ENCODE assay signal across 33 mouse cellular contexts in the genomic region with DNA sequence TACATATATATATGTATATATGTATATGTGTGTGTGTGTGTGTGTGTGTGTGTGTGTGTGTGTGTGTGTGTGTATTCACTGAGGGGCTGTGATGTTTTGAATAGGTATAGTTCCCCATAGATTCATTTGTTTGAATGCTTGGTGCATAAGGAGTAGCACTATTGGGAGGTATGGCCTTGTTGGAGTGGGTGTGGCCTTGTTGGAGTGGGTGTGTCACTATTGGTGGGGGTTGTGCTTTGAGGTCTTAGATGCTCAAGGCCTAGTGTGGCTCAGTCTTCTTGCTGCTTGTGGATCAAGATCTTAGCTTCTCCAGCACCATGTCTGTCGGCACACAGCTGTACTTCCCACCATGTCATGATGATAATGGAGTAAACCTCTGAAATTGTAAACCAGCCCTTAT.
"Had no signal": no experiment of that assay in that cellular context is flagged by ENCODE, and none has a peak within 500 bp of the region (broad histone marks: within the 10 kb centered on the region; RNA-seq: fewer than 3 reads in every experiment).

No protein-coding gene starts in this region.

- DNase-seq: heart, postnatal 14 days; heart, postnatal 36 days; kidney, adult 11 months; kidney, adult 18-20 months; kidney, adult 2 months; kidney, adult 8-10 months; kidney, adult 9 months; kidney, postnatal 10 days; kidney, postnatal 14 days; kidney, postnatal 25 days; kidney, postnatal 36 days; kidney, postnatal 4 days; layer of hippocampus, adult 9-11 months; layer of hippocampus, postnatal 36 days had no signal

- H3K9ac ChIP-seq: heart, embryonic 12.5 days; heart, embryonic 13.5 days; heart, embryonic 15.5 days; hindbrain, embryonic 12.5 days; hindbrain, embryonic 13.5 days; hindbrain, embryonic 14.5 days; hindbrain, embryonic 15.5 days; intestine, embryonic 15.5 days; kidney, embryonic 15.5 days had no signal

- H3K4me2 ChIP-seq: heart, embryonic 11.5 days; heart, embryonic 12.5 days; heart, embryonic 13.5 days; heart, embryonic 15.5 days; hindbrain, embryonic 12.5 days; hindbrain, embryonic 13.5 days; hindbrain, embryonic 14.5 days; hindbrain, embryonic 15.5 days; intestine, embryonic 15.5 days; kidney, embryonic 15.5 days had no signal

- H3K4me3 ChIP-seq: heart, embryonic 12.5 days; heart, embryonic 13.5 days; heart, embryonic 15.5 days; hindbrain, embryonic 10.5 days; hindbrain, embryonic 12.5 days; hindbrain, embryonic 13.5 days; hindbrain, embryonic 15.5 days; intestine, embryonic 15.5 days; kidney, embryonic 15.5 days; layer of hippocampus, adult 2 months; left cerebral cortex, adult 2 months had no signal

- H3K9me3 ChIP-seq: heart, embryonic 12.5 days; heart, embryonic 13.5 days; heart, embryonic 15.5 days; hindbrain, embryonic 10.5 days; hindbrain, embryonic 12.5 days; hindbrain, embryonic 13.5 days; hindbrain, embryonic 15.5 days; intestine, embryonic 15.5 days; kidney, embryonic 15.5 days had no signal

- H3K27ac ChIP-seq: heart, embryonic 13.5 days; heart, embryonic 15.5 days; hindbrain, embryonic 10.5 days; hindbrain, embryonic 12.5 days; hindbrain, embryonic 13.5 days; hindbrain, embryonic 14.5 days; hindbrain, embryonic 15.5 days; hindbrain, postnatal 0 days; intestine, embryonic 15.5 days; kidney, embryonic 15.5 days; kidney, postnatal 0 days; layer of hippocampus, adult 2 months; left cerebral cortex, adult 2 months had no signal

- H3K4me1 ChIP-seq: intestine, embryonic 15.5 days had no signal

- H3K36me3 ChIP-seq: heart, embryonic 12.5 days; heart, embryonic 13.5 days; heart, embryonic 15.5 days; hindbrain, embryonic 10.5 days; hindbrain, embryonic 12.5 days; hindbrain, embryonic 13.5 days; hindbrain, embryonic 15.5 days; intestine, embryonic 15.5 days; kidney, embryonic 15.5 days had no signal

- ATAC-seq: hindbrain, embryonic 16.5 days; hindbrain, postnatal 0 days; inflammation-experienced regulatory T-cells, adult 6 months; intestine, embryonic 15.5 days; intestine, embryonic 16.5 days; intestine, postnatal 0 days had no signal

- H3K27me3 ChIP-seq: heart, embryonic 12.5 days; heart, embryonic 13.5 days; heart, embryonic 15.5 days; hindbrain, embryonic 12.5 days; hindbrain, embryonic 13.5 days; hindbrain, embryonic 15.5 days; intestine, embryonic 15.5 days; kidney, embryonic 15.5 days had no signal
